Mouse (Mus musculus) hematopoietic stem cell, adult 5-6 weeks (primary cell): ENCODE measurements around the gene Gde1. TPM values are rescaled to one million over a fixed set of nuclear protein-coding genes. Genes with fewer than 3 reads are reported as not detected.

Experiments
- ATAC-seq, 2 experiments: fragments of 125-278 bp in 1 of 2; replicated peaks in 1 of 2; 2 replicates each; pipeline ENCODE4 v1.8.0; 2016 to 2017; ENCODE audit warnings: inconsistent platforms in 2 of 2, mild to moderate bottlenecking in 2 of 2, moderate number of reproducible peaks in 2 of 2, low read depth in 1 of 2, moderate TSS enrichment in 1 of 2; ENCODE audit not compliant: low FRiP score in 2 of 2, poor library complexity in 2 of 2, severe bottlenecking in 2 of 2, insufficient read depth in 1 of 2, low TSS enrichment in 1 of 2
- total RNA-seq: library from RNA; stranded (forward); fragments of 172-1452, 232-1000 nt; gene quantifications from 2 replicates; pipeline ENCODE4 v1.2.3, GENCODE M21; 2017

Gene Gde1
- total RNA-seq, 1 experiment from 2014 or later: 30.0 TPM

DNA sequence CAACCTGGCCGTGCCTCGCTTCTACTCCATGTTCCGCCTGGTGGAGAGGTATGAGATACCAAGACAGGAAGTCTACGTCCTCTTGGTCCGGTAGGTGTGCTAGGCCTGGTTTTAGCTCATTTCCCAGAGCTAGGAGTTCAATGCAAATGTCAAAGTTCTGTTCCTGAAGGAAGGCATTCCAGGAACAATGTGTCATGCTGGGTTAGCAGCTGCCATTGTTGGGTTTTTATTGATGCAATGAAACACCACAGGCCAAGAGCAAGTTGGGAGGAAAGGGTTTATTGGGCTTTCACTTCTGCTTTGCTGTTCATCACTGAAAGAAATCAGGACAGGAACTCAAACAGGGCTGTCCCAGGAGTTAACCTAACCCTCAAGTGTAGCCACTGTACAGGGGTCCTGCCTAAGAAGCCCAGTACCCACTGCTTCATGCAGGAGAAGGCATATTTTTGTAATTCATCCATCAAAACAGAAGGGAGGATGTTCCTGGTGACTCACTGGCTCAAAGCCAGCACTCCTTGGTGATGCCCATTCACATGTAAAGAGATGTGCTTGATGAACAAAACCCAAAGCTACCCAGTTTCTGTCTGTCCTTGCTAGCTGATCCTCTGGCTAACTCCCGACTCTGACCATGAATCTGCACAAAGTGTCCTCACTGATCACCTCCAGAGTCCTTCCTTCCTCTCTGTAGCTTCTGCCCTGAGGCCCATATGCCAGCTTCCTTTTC, 52.8 kb downstream of the Gde1 start:
- no peak for ATAC-seq

DNA sequence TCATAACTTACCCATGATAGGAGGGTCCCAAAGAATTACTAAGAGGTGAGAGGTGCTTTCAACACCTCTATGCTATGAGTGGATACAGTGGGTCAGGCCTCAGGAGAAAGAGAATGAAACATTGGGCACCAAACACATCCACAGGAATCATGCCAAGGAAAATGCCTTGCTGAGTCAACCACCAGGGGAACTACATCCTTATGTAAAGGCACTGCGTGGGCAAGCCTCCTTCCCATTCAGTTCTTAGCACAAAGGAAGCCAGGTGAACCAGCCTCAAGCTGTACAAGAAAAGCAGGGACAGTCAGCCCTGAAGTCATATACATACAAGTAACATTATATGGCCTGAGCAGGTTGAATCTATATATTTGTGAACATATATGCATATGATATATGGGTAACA, 54.7 kb downstream of the Gde1 start:
- no peak for ATAC-seq

- no peak for ATAC-seq
Measured at GRCm38 (mm10) chr7:118650119-118650518, 55.5 kb downstream of the Gde1 start.

- no peak for ATAC-seq
Measured at GRCm38 (mm10) chr7:118649328-118649727, 56.2 kb downstream of the Gde1 start.

- no peak for ATAC-seq
Measured at GRCm38 (mm10) chr7:118646237-118646636, 59.3 kb downstream of the Gde1 start.

Other genes starting within 250 kb of the Gde1 start
- gene Itpripl2, start 213.8 kb downstream of the Gde1 start, total RNA-seq: 9.4 and 13.1 TPM in 2 replicates
- gene Coq7, start 172.4 kb downstream of the Gde1 start, total RNA-seq: 25.6 and 30.7 TPM in 2 replicates
- 0.31 TPM in 1 of 2 replicates, not detected in the other for gene Tmc7, start 121.0 kb downstream of the Gde1 start, total RNA-seq
- gene Tmc5, start 108.5 kb downstream of the Gde1 start, total RNA-seq: not detected in 2 replicates
- 22.5 and 30.7 TPM in 2 replicates for gene Ccp110, start 6.8 kb upstream of the Gde1 start, total RNA-seq
- gene Vps35l, start 34.4 kb upstream of the Gde1 start, total RNA-seq: 40.2 and 49.3 TPM in 2 replicates
- 0.99 and 2.0 TPM in 2 replicates for gene Iqck, start 150.0 kb upstream of the Gde1 start, total RNA-seq
- 38.5 and 50.3 TPM in 2 replicates for gene Knop1, start 150.5 kb upstream of the Gde1 start, total RNA-seq